Mouse (Mus musculus) embryonic facial prominence, embryonic 11.5 days (tissue): ENCODE results near the gene Ache. TPM values are rescaled to one million over a fixed set of nuclear protein-coding genes. Genes with fewer than 3 reads are reported as not detected.

Experiments
- ATAC-seq: fragments of 200-750 bp; cut with Nextera tagmentation; replicated peaks from 2 replicates; pipeline ENCODE4 v1.8.0; 2017; ENCODE audit warnings: low read depth; ENCODE audit not compliant: insufficient number of reproducible peaks, low FRiP score, low TSS enrichment
- DNase-seq: peaks from one replicate; pipeline ENCODE4 v3.0.0-alpha.2; 2015; ENCODE audit warnings: low spot score
- H3K27ac ChIP-seq: fragments of 300-500 bp; sonication (generic); replicated peaks from 2 replicates; pipeline ENCODE4 v1.5.1; 2014; ENCODE audit warnings: mild to moderate bottlenecking, low read depth, low read length, control low read depth
- H3K27me3 ChIP-seq: fragments of 300-500 bp; sonication (generic); 2 replicates; pipeline ENCODE4 v1.6.1; 2014; ENCODE audit warnings: mild to moderate bottlenecking, low read length, moderate library complexity, mixed read lengths; ENCODE audit not compliant: control insufficient read depth, insufficient read depth
- H3K36me3 ChIP-seq: fragments of 300-500 bp; sonication (generic); replicated peaks from 2 replicates; pipeline ENCODE4 v1.6.1; 2014; ENCODE audit warnings: low read depth, mild to moderate bottlenecking, low read length, moderate library complexity, mixed read lengths; ENCODE audit not compliant: control insufficient read depth, insufficient read depth
- H3K4me1 ChIP-seq: fragments of 300-500 bp; sonication (generic); 2 replicates; pipeline ENCODE4 v1.6.1; 2014; ENCODE audit warnings: low read length, mixed read lengths; ENCODE audit not compliant: control insufficient read depth, insufficient read depth
- H3K4me2 ChIP-seq: fragments of 300-500 bp; sonication (generic); 2 replicates; pipeline ENCODE4 v1.6.1; 2014; ENCODE audit warnings: low read depth, mild to moderate bottlenecking, control low read depth, low read length, moderate library complexity
- H3K4me3 ChIP-seq: fragments of 300-500 bp; sonication (generic); 2 replicates; pipeline ENCODE4 v1.5.1; 2014; ENCODE audit warnings: low read depth, low read length, control low read depth
- H3K9ac ChIP-seq: fragments of 300-500 bp; sonication (generic); replicated peaks from 2 replicates; pipeline ENCODE4 v1.6.1; 2014; ENCODE audit warnings: mild to moderate bottlenecking, control low read depth, low read length
- H3K9me3 ChIP-seq: fragments of 300-500 bp; sonication (generic); replicated peaks from 2 replicates; pipeline ENCODE4 v1.6.1; 2016; ENCODE audit warnings: mild to moderate bottlenecking, low read length, inconsistent platforms, mixed read lengths; ENCODE audit not compliant: control insufficient read depth
- WGBS: fragments of 180-500 bp; shearing (Covaris S2); extraction: QIAGEN DNeasy Blood & Tissue Kit; methylation state at CpG from one replicate; pipeline ENCODE4 v1.1.7; 2014; 5-methylcytosine and 5-hydroxymethylcytosine counted together
- microRNA-seq: library from miRNA; unstranded; fragments of <30 nt; microRNA quantifications from one replicate; pipeline ENCODE4, GENCODE M21; 2016; ENCODE audit warnings: borderline number of aligned reads
- polyA plus RNA-seq: library from polyadenylated mRNA; unstranded; fragments of >200 nt; fragmentation: Nextera tagmentation; extraction: Ambion mirVana; gene quantifications from 2 replicates; pipeline ENCODE4 v1.2.1, GENCODE M21; 2014

The Ache gene
- polyA plus RNA-seq, 1 experiment from 2014 or later, result 3.5 TPM

- H3K4me2 ChIP-seq, result peak overlapping the region; percentile 74
- H3K4me1 ChIP-seq, result peaks cover 6% of the 10 kb centered on the region; the same call in 1 of the 2 replicates
- no peak overlapping the region; the same call in 1 of the 2 replicates for H3K27ac ChIP-seq
- H3K9me3 ChIP-seq, result no peaks in the 10 kb centered on the region
- no peaks in the 10 kb centered on the region for H3K27me3 ChIP-seq
- H3K36me3 ChIP-seq, result no peaks in the 10 kb centered on the region
- DNase-seq, result no peak
- H3K9ac ChIP-seq, result peak overlapping the region; percentile 70
- ATAC-seq, result peak; percentile 42
- WGBS, result 5% methylated on average over 22 of the region's 22 CpGs
- H3K4me3 ChIP-seq, result peak overlapping the region; percentile 34
Measured at GRCm38 (mm10) chr5:137339290-137339979, 52.1 kb downstream of the Ache start.

- H3K27ac ChIP-seq, result no peak overlapping the region; the same call in 1 of the 2 replicates
Measured at GRCm38 (mm10) chr5:137340222-137340621, 52.9 kb downstream of the Ache start.

GRCm38 (mm10) chr5:137342407-137343012, 55.2 kb downstream of the Ache start:
- Histone ChIP-seq H3K4me3 (no peak overlapping the region), H3K36me3 (no peaks in the 10 kb centered on the region), H3K4me1 (peaks cover 6% of the 10 kb centered on the region; the same call in 1 of the 2 replicates), H3K9me3 (no peaks in the 10 kb centered on the region), H3K9ac (no peak overlapping the region), H3K27ac (no peak overlapping the region), H3K4me2 (no peak overlapping the region), H3K27me3 (no peaks in the 10 kb centered on the region)
- whole genome bisulfite sequencing, result 73% methylated on average over 7 of the region's 7 CpGs
- no peak for ATAC-seq
- DNase-seq, result no peak

More at GRCm38 (mm10) chr5:137340222-137340621, 52.9 kb downstream of the Ache start:
- Histone ChIP-seq H3K9ac (peak overlapping the region; percentile 70; the same call in 1 of the 2 replicates), H3K36me3 (no peaks in the 10 kb centered on the region), H3K4me2 (no peak overlapping the region), H3K9me3 (no peaks in the 10 kb centered on the region), H3K4me3 (no peak overlapping the region), H3K27me3 (no peaks in the 10 kb centered on the region), H3K4me1 (peaks cover 6% of the 10 kb centered on the region; the same call in 1 of the 2 replicates)
- ATAC-seq (no peak), DNase-seq (no peak)
- 77% methylated on average over 6 of the region's 6 CpGs for WGBS

GRCm38 (mm10) chr5:137343412-137343811, 56.1 kb downstream of the Ache start:
- WGBS, result 92% methylated on average over 5 of the region's 5 CpGs
- Histone ChIP-seq H3K4me2 (no peak overlapping the region), H3K4me1 (peaks cover 6% of the 10 kb centered on the region; the same call in 1 of the 2 replicates), H3K9ac (no peak overlapping the region), H3K36me3 (no peaks in the 10 kb centered on the region), H3K9me3 (no peaks in the 10 kb centered on the region), H3K4me3 (no peak overlapping the region), H3K27ac (no peak overlapping the region), H3K27me3 (no peaks in the 10 kb centered on the region)
- ATAC-seq (no peak), DNase-seq (no peak)

- Histone ChIP-seq H3K27ac (no peak overlapping the region), H3K9me3 (no peaks in the 10 kb centered on the region), H3K27me3 (no peaks in the 10 kb centered on the region), H3K4me3 (no peak overlapping the region), H3K9ac (no peak overlapping the region), H3K4me1 (peaks cover 8% of the 10 kb centered on the region; the same call in 1 of the 2 replicates), H3K4me2 (no peak overlapping the region), H3K36me3 (no peaks in the 10 kb centered on the region)
- DNase-seq (no peak), ATAC-seq (no peak)
Measured at GRCm38 (mm10) chr5:137343869-137344268, 56.5 kb downstream of the Ache start.

Small RNA genes within 50 kb of the gene (microRNA-seq; reads per million reads assigned to microRNA genes)
- gene Mir7036, result not detected
- gene Mir8116, result not detected

Other genes with a start within 250 kb of the Ache start
- 144 and 159 TPM in 2 replicates for gene Ap1s1, start 241.4 kb upstream of the Ache start, polyA plus RNA-seq
- gene Serpine1, start 215.3 kb upstream of the Ache start, polyA plus RNA-seq, result 0.17 TPM in 1 of 2 replicates, not detected in the other
- 3.6 and 4.6 TPM in 2 replicates for gene Trim56, start 171.3 kb upstream of the Ache start, polyA plus RNA-seq
- not detected in 2 replicates for gene Muc3, start 138.2 kb upstream of the Ache start, polyA plus RNA-seq
- not detected in 2 replicates for gene Muc3a, start 75.1 kb upstream of the Ache start, polyA plus RNA-seq
- gene Ufsp1, start 7.1 kb downstream of the Ache start, polyA plus RNA-seq, result 6.6 and 7.8 TPM in 2 replicates
- gene Srrt, start 20.2 kb downstream of the Ache start, polyA plus RNA-seq, result 136 and 148 TPM in 2 replicates
- gene Trip6, start 26.9 kb downstream of the Ache start, polyA plus RNA-seq, result 40.3 and 51.8 TPM in 2 replicates
- gene Slc12a9, start 46.1 kb downstream of the Ache start, polyA plus RNA-seq, result 3.0 and 4.2 TPM in 2 replicates
- 46.4 and 52.3 TPM in 2 replicates for gene Ephb4, start 62.6 kb downstream of the Ache start, polyA plus RNA-seq
- 0.04 and 0.06 TPM in 2 replicates for gene Zan, start 189.5 kb downstream of the Ache start, polyA plus RNA-seq
- 54.0 and 55.9 TPM in 2 replicates for gene Pop7, start 215.0 kb downstream of the Ache start, polyA plus RNA-seq
- 8.5 and 8.7 TPM in 2 replicates for gene Gigyf1, start 231.0 kb downstream of the Ache start, polyA plus RNA-seq
- 0.63 and 0.95 TPM in 2 replicates for gene Epo, start 245.7 kb downstream of the Ache start, polyA plus RNA-seq
- gene Gnb2, start 246.0 kb downstream of the Ache start, polyA plus RNA-seq, result 352 and 367 TPM in 2 replicates